Mouse (Mus musculus): ENCODE results near the gene Sdhaf2. TPM values are rescaled to one million over a fixed set of nuclear protein-coding genes. Genes with fewer than 3 reads are reported as not detected.

Gene Sdhaf2
- polyA plus RNA-seq, 1 experiment from 2014 or later: 52.1 TPM

DNA sequence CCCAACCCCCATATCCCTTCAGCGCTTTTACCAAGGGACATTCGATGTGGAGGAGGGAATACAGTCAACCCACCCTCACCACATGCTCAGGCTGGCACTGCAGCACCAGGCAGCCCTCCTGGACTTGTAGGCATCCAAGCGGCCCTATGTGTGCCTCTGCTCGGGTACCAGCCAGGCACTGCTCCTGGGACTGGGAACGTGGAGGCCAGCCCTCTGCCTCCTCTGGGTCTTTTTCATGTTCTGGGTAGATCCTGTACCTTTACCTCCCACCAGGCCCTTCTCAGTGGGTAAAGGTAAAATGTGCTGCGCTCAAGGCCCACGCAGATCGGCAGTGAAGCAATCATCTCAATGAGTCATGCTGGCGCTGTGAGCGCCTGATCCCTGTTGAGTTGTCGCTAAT, 66.0 kb downstream of the Sdhaf2 start:
- H3K9me3 ChIP-seq (replicated peaks): no peaks in the 10 kb centered on the region
- 35% methylated on average over 11 of the region's 11 CpGs for whole genome bisulfite sequencing
- H3K27ac ChIP-seq (ENCODE audit: poor library complexity, severe bottlenecking): no peak overlapping the region
- H3K4me2 ChIP-seq: no peak overlapping the region
- ATAC-seq (ENCODE audit: insufficient number of reproducible peaks, low FRiP score): no peak
- peaks cover 97% of the 10 kb centered on the region for H3K27me3 ChIP-seq (replicated peaks)
- H3K4me3 ChIP-seq: no peak overlapping the region
- H3K36me3 ChIP-seq: no peaks in the 10 kb centered on the region
- H3K4me1 ChIP-seq (replicated peaks): peaks cover 16% of the 10 kb centered on the region; the same call in 1 of the 2 replicates
- H3K9ac ChIP-seq: no peak overlapping the region

DNA sequence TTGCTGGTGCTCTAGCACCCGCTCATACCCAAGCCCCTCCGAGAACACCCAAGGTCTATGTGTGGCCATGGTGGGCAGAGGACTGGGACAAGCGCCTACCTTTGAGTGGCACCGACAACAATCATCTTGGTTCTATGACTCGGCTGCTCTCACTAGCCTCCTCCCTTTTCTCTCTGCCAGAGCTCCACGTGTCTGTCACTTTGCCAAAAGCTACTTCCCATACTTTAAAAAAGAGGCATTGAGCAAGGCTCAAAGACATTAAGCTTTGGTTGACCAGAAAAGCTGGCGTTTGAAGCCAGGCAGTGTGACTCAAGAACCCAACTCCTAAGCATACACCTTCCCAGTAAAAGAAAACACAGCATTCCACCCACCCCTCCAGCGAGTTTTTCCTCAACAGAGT, 67.8 kb downstream of the Sdhaf2 start:
- WGBS: 21% methylated on average over 8 of the region's 8 CpGs
- H3K9me3 ChIP-seq (replicated peaks): no peaks in the 10 kb centered on the region

DNA sequence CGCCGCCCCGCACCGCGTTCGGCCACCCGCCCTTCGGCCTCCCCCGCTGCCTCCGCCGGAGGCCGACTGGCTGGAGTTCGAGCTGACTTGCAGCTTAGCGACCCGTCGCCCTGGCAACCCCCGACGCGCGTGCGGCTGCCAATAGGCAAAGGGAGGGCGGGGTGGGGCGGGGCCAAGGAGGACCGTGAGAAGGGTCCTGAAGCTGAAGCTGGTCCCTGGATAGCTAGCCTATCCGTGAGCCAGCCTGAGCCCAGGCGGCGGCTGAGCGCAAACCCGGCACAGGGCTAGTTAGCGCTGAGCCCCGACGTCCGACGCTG, 68.5 kb downstream of the Sdhaf2 start:
- Histone ChIP-seq H3K36me3 (no peaks in the 10 kb centered on the region), H3K4me3 (peak overlapping the region; percentile 48), H3K9ac (no peak overlapping the region), H3K27ac (ENCODE audit: poor library complexity, severe bottlenecking) (no peak overlapping the region), H3K9me3 (replicated peaks) (no peaks in the 10 kb centered on the region), H3K4me2 (peak overlapping the region; percentile 68), H3K4me1 (replicated peaks) (peaks cover 14% of the 10 kb centered on the region; the same call in 1 of the 2 replicates), H3K27me3 (replicated peaks) (peaks cover 100% of the 10 kb centered on the region)
- peak; percentile 72 for ATAC-seq (ENCODE audit: insufficient number of reproducible peaks, low FRiP score)
- under 1% methylated on average over 34 of the region's 34 CpGs for WGBS

More for the DNA sequence above, 67.8 kb downstream of the Sdhaf2 start:
- H3K9ac ChIP-seq: no peak overlapping the region
- no peak overlapping the region for H3K27ac ChIP-seq (ENCODE audit: poor library complexity, severe bottlenecking)
- peaks cover 16% of the 10 kb centered on the region; the same call in 1 of the 2 replicates for H3K4me1 ChIP-seq (replicated peaks)
- H3K36me3 ChIP-seq: no peaks in the 10 kb centered on the region
- H3K4me2 ChIP-seq: peak overlapping the region; percentile 68
- peaks cover 100% of the 10 kb centered on the region for H3K27me3 ChIP-seq (replicated peaks)
- peak overlapping the region; percentile 48; the same call in 1 of the 2 replicates for H3K4me3 ChIP-seq
- no peak for ATAC-seq (ENCODE audit: insufficient number of reproducible peaks, low FRiP score)

DNA sequence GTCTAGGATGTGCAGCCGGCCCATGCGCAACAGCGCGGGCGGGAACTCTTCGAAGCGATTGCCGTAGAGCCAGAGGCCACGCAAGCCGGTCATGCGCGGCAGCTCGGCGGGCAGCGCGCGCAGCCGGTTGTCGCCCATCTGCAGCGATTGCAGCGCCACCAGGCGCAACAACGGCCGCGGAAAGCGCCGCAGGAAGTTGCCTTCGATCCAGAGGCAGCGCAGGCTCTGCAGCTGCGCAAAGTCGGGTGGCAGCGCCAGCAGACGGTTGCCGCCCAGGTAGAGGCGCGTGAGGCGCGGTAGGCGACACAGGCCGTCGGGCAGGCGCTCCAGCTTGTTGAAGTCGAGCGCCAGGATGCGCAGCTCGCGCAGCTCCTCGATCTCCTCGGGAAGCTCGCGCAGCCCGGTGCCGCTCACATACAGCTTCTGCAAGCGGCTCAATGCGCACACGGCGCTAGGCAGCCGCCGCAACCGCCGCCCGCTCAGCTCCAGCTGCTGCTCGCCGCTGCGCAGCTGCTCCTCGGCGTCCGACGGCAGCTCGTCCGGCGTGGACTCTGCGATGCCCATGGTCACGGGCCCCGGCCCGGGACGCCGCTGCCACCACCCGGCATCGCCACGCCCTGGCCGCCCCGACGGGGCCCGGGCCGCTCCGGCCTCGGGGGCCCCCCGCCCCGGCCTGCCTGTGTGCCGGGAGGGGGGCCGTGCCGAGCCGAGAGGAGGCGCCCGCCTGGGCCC, 69.0 kb downstream of the Sdhaf2 start, which contains the start of gene Lrrc10b:
Gene Lrrc10b (minus strand): TSS at position 722 of the 732 bp plus-strand sequence.
- Histone ChIP-seq H3K9ac (no peak within 1 kb of the TSS), H3K9me3 (replicated peaks) (no peaks in the 10 kb centered on the region), H3K27me3 (replicated peaks) (peaks cover 100% of the 10 kb centered on the region), H3K4me2 (peak within 1 kb of the TSS; percentile 68), H3K4me1 (replicated peaks) (peaks cover 11% of the 10 kb centered on the region; the same call in 1 of the 2 replicates), H3K4me3 (peak within 1 kb of the TSS; percentile 48), H3K36me3 (no peaks in the 10 kb centered on the region), H3K27ac (ENCODE audit: poor library complexity, severe bottlenecking) (no peak within 1 kb of the TSS)
- peak; percentile 30; the same call in 1 of the 2 replicates for ATAC-seq (ENCODE audit: insufficient number of reproducible peaks, low FRiP score)
- under 1% methylated on average over 78 of the region's 96 CpGs for WGBS

DNA sequence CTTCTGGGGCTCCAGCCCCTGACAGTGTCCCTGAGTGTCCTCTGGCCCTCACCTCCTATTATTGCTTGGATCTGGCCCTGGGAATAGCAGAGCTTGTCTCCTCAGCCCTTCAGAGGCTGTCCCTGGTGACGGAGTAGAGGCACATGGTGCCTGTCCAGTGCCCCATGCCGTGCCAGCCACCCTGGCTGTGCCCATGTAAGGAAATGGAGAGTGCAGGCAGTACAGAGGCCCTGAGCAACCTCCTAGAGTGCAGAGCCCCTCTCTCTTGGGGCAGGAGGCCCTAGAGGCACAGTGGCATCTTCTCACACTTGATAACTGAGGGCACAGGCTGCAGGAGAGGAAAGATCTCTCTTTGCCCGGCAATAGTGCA, 70.5 kb downstream of the Sdhaf2 start:
- H3K27me3 ChIP-seq (replicated peaks): peaks cover 98% of the 10 kb centered on the region
- no peaks in the 10 kb centered on the region for H3K9me3 ChIP-seq (replicated peaks)
- WGBS: 65% methylated on average over 3 of the region's 3 CpGs
- H3K4me3 ChIP-seq: no peak overlapping the region
- ATAC-seq (ENCODE audit: insufficient number of reproducible peaks, low FRiP score): no peak
- H3K9ac ChIP-seq: no peak overlapping the region
- H3K4me1 ChIP-seq (replicated peaks): peaks cover 11% of the 10 kb centered on the region; the same call in 1 of the 2 replicates
- no peaks in the 10 kb centered on the region for H3K36me3 ChIP-seq
- H3K27ac ChIP-seq (ENCODE audit: poor library complexity, severe bottlenecking): no peak overlapping the region
- H3K4me2 ChIP-seq: no peak overlapping the region

DNA sequence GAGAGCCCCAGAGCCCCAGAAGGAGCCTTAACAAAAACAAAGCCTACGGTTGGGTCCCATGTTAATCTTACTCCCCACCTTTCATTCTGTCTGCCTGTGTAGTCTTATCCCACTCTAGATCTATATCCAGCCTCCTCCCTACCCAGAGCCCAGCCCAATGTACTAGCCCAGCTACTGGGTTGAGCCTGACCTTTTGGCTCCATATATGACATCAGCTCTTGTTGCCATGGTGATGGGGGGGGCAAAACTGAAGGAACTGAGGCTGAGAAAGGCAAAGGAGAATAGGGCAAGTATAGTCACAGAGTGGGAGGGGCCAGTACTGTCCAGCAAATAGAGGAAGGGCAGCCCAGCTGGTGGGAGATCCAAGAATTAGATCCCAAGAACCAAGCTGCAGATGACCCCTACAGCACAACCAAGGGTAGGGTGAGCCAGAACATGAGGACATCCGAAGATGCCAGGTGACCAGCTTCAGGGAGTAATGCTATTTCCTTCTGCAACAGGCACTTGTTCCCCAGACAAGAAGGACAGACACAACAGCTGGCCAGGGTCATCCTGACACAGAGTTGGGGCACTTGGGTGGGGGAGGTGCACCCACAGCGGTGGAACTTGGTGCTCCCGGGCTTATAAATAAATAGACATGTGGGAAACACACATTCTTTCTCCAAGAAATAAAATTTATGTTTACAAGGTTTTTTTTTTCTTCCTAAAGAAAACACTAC, 71.1 kb downstream of the Sdhaf2 start:
- H3K27me3 ChIP-seq (replicated peaks): peaks cover 98% of the 10 kb centered on the region
- H3K4me3 ChIP-seq: no peak overlapping the region
- no peak overlapping the region for H3K27ac ChIP-seq (ENCODE audit: poor library complexity, severe bottlenecking)
- no peaks in the 10 kb centered on the region for H3K9me3 ChIP-seq (replicated peaks)
- no peaks in the 10 kb centered on the region for H3K36me3 ChIP-seq
- H3K4me2 ChIP-seq: no peak overlapping the region
- no peak overlapping the region for H3K9ac ChIP-seq
- H3K4me1 ChIP-seq (replicated peaks): peaks cover 11% of the 10 kb centered on the region; the same call in 1 of the 2 replicates
- WGBS: 67% methylated on average over 4 of the region's 4 CpGs
- ATAC-seq (ENCODE audit: insufficient number of reproducible peaks, low FRiP score): no peak

Other genes with a start within 250 kb of the Sdhaf2 start
- gene Dagla, start 221.3 kb downstream of the Sdhaf2 start, polyA plus RNA-seq (2016; fragmentation: Nextera tagmentation; extraction: Ambion mirVana): 1.3 and 1.5 TPM in 2 replicates
- gene Syt7, start 137.1 kb downstream of the Sdhaf2 start, polyA plus RNA-seq (2016; fragmentation: Nextera tagmentation; extraction: Ambion mirVana): 0.59 and 1.3 TPM in 2 replicates
- gene Lrrc10b, start 68.7 kb downstream of the Sdhaf2 start, polyA plus RNA-seq (2016; fragmentation: Nextera tagmentation; extraction: Ambion mirVana): 0.14 and 0.26 TPM in 2 replicates
- 0.14 TPM in 1 of 2 replicates, not detected in the other for gene Ppp1r32, start 43.2 kb downstream of the Sdhaf2 start, polyA plus RNA-seq (2016; fragmentation: Nextera tagmentation; extraction: Ambion mirVana)
- gene Cpsf7, start 876 bp downstream of the Sdhaf2 start, polyA plus RNA-seq (2016; fragmentation: Nextera tagmentation; extraction: Ambion mirVana): 36.9 and 41.4 TPM in 2 replicates
- gene Tmem216, start 30.1 kb upstream of the Sdhaf2 start, polyA plus RNA-seq (2016; fragmentation: Nextera tagmentation; extraction: Ambion mirVana): 17.8 and 20.0 TPM in 2 replicates
- 13.5 and 15.9 TPM in 2 replicates for gene Cyb561a3, start 51.0 kb upstream of the Sdhaf2 start, polyA plus RNA-seq (2016; fragmentation: Nextera tagmentation; extraction: Ambion mirVana)
- 26.2 and 26.5 TPM in 2 replicates for gene Tmem138, start 51.2 kb upstream of the Sdhaf2 start, polyA plus RNA-seq (2016; fragmentation: Nextera tagmentation; extraction: Ambion mirVana)
- gene Ddb1, start 79.2 kb upstream of the Sdhaf2 start, polyA plus RNA-seq (2016; fragmentation: Nextera tagmentation; extraction: Ambion mirVana): 339 and 347 TPM in 2 replicates
- gene Tkfc, start 79.5 kb upstream of the Sdhaf2 start, polyA plus RNA-seq (2016; fragmentation: Nextera tagmentation; extraction: Ambion mirVana): 11.9 and 12.4 TPM in 2 replicates
- gene Vwce, start 108.1 kb upstream of the Sdhaf2 start, polyA plus RNA-seq (2016; fragmentation: Nextera tagmentation; extraction: Ambion mirVana): 0.34 and 0.85 TPM in 2 replicates
- not detected in 2 replicates for gene Pga5, start 151.9 kb upstream of the Sdhaf2 start, polyA plus RNA-seq (2016; fragmentation: Nextera tagmentation; extraction: Ambion mirVana)
- gene Vps37c, start 162.6 kb upstream of the Sdhaf2 start, polyA plus RNA-seq (2016; fragmentation: Nextera tagmentation; extraction: Ambion mirVana): 29.0 and 31.2 TPM in 2 replicates
- gene Cd5, start 212.9 kb upstream of the Sdhaf2 start, polyA plus RNA-seq (2016; fragmentation: Nextera tagmentation; extraction: Ambion mirVana): 0.19 and 0.55 TPM in 2 replicates